Mouse (Mus musculus) limb, embryonic 14.5 days (tissue): ENCODE measurements around the gene Gnaq. TPM values are rescaled to one million over a fixed set of nuclear protein-coding genes. Genes with fewer than 3 reads are reported as not detected.
A peak's percentile ranks its signal among the peaks of the same experiment; 100 is the strongest.

Experiments used
- ATAC-seq: fragments of 200-750 bp; cut with Nextera tagmentation; 2 replicates; pipeline ENCODE4 v1.8.0; 2017; ENCODE audit warnings: low read depth, moderate number of reproducible peaks, moderate TSS enrichment; ENCODE audit not compliant: low FRiP score
- DNase-seq: peaks from one replicate; pipeline ENCODE4 v3.0.0-alpha.2; 2015; ENCODE audit warnings: low spot score
- H3K27ac ChIP-seq: fragments of 300-500 bp; sonication (generic); replicated peaks from 2 replicates; pipeline ENCODE4 v1.5.1; 2014; ENCODE audit warnings: low read depth, mild to moderate bottlenecking, low read length, moderate library complexity, mixed read lengths
- H3K27me3 ChIP-seq: fragments of 300-500 bp; sonication (generic); 2 replicates; pipeline ENCODE4 v1.6.1; 2014; ENCODE audit warnings: low read length, mixed read lengths; ENCODE audit not compliant: control insufficient read depth, insufficient read depth
- H3K36me3 ChIP-seq: fragments of 300-500 bp; sonication (generic); 2 replicates; pipeline ENCODE4 v1.6.1; 2014; ENCODE audit warnings: mild to moderate bottlenecking, low read length, moderate library complexity, mixed read lengths; ENCODE audit not compliant: control insufficient read depth, insufficient read depth
- H3K4me1 ChIP-seq: fragments of 300-500 bp; sonication (generic); 2 replicates; pipeline ENCODE4 v1.6.1; 2014; ENCODE audit warnings: antibody characterized with exemption, low read length, mixed read lengths; ENCODE audit not compliant: control insufficient read depth, insufficient read depth
- H3K4me2 ChIP-seq: fragments of 300-500 bp; sonication (generic); replicated peaks from 2 replicates; pipeline ENCODE4 v1.6.1; 2014; ENCODE audit warnings: low read depth, mild to moderate bottlenecking, low read length, moderate library complexity; ENCODE audit not compliant: severe bottlenecking
- H3K4me3 ChIP-seq: fragments of 300-500 bp; sonication (generic); replicated peaks from 2 replicates; pipeline ENCODE4 v1.5.1; 2014; ENCODE audit warnings: low read length
- H3K9ac ChIP-seq: fragments of 300-500 bp; sonication (generic); 2 replicates; pipeline ENCODE4 v1.6.1; 2014; ENCODE audit warnings: mild to moderate bottlenecking, low read depth, low read length, moderate library complexity; ENCODE audit not compliant: severe bottlenecking
- H3K9me3 ChIP-seq: fragments of 300-500 bp; sonication (generic); 2 replicates; pipeline ENCODE4 v1.6.1; 2016; ENCODE audit warnings: low read length; ENCODE audit not compliant: control insufficient read depth
- POLR2A ChIP-seq: fragments of 200-500 bp; IDR thresholded peaks from 2 replicates; pipeline ENCODE4 v1.8.0; 2012; ENCODE audit warnings: inconsistent platforms, mild to moderate bottlenecking, moderate library complexity, borderline replicate concordance; ENCODE audit not compliant: insufficient read depth, insufficient read length; ENCODE audit errors: extremely low read depth
- WGBS: fragments of 180-500 bp; shearing (Covaris S2); extraction: QIAGEN DNeasy Blood & Tissue Kit; methylation state at CpG from one replicate; pipeline ENCODE4 v1.1.7; 2014; 5-methylcytosine and 5-hydroxymethylcytosine counted together
- polyA plus RNA-seq, 2 experiments: library from polyadenylated mRNA; depleted of rRNA in 1 of 2; stranded (reverse) in 1 of 2; unstranded in 1 of 2; fragments of >200 nt; fragmentation: Nextera tagmentation in 1 of 2; extraction: Ambion mirVana in 1 of 2; gene quantifications; 2 replicates each; pipeline versions ENCODE4 v1.2.1 to v1.2.3; 2012 to 2014

The Gnaq gene
- polyA plus RNA-seq, 2 experiments: 16.6 to 23.4 TPM

GRCm38 (mm10) chr19:16093616-16094015, 39.0 kb upstream of the Gnaq start:
- ATAC-seq (no peak), DNase-seq (no peak)
- Histone ChIP-seq H3K27ac (no peak overlapping the region), H3K4me3 (no peak overlapping the region), H3K9ac (no peak overlapping the region), H3K36me3 (no peaks in the 10 kb centered on the region), H3K4me2 (no peak overlapping the region), H3K9me3 (no peaks in the 10 kb centered on the region), H3K27me3 (no peaks in the 10 kb centered on the region), H3K4me1 (no peaks in the 10 kb centered on the region)
- 71% methylated on average over 4 of the region's 4 CpGs for WGBS
- no peak for TF ChIP-seq POLR2A

- Histone ChIP-seq H3K27ac (no peak overlapping the region), H3K9me3 (no peaks in the 10 kb centered on the region), H3K4me2 (no peak overlapping the region), H3K9ac (no peak overlapping the region), H3K4me1 (no peaks in the 10 kb centered on the region), H3K36me3 (no peaks in the 10 kb centered on the region), H3K27me3 (no peaks in the 10 kb centered on the region), H3K4me3 (no peak overlapping the region)
- no peak for TF ChIP-seq POLR2A
- ATAC-seq (no peak), DNase-seq (no peak)
- WGBS: 81% methylated on average over 3 of the region's 3 CpGs
Measured at GRCm38 (mm10) chr19:16109901-16110300, 22.7 kb upstream of the Gnaq start.

DNA sequence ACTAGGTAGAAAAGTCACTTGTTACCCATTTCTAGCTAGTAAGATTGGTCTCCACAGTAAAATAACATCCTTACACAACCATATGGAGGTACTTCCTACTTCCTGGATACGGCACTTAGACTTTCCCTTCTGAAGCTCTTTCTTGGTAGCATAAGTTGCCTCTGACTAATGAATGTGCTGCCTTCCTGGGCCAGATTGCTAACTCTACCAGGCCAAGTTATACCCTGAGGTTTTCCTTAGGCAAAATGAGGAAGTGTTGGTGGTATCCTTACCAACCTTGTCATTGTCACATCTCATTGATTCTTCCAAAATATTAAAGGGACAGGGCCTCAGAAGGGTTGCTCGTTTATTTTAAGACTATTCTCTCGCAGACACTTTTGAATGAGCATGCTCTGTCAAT, 22.0 kb upstream of the Gnaq start:
- TF ChIP-seq POLR2A: no peak
- DNase-seq: no peak
- no peaks in the 10 kb centered on the region for H3K4me1 ChIP-seq
- H3K4me2 ChIP-seq: no peak overlapping the region
- H3K36me3 ChIP-seq: no peaks in the 10 kb centered on the region
- H3K4me3 ChIP-seq: no peak overlapping the region
- H3K9ac ChIP-seq: no peak overlapping the region
- 80% methylated on average over 3 of the region's 3 CpGs for WGBS
- ATAC-seq: no peak
- H3K27me3 ChIP-seq: no peaks in the 10 kb centered on the region
- no peak overlapping the region for H3K27ac ChIP-seq
- H3K9me3 ChIP-seq: no peaks in the 10 kb centered on the region

GRCm38 (mm10) chr19:16113295-16113694, 19.3 kb upstream of the Gnaq start:
- Histone ChIP-seq H3K4me1 (no peaks in the 10 kb centered on the region), H3K4me2 (no peak overlapping the region), H3K27ac (no peak overlapping the region), H3K4me3 (no peak overlapping the region), H3K36me3 (no peaks in the 10 kb centered on the region), H3K9ac (no peak overlapping the region), H3K27me3 (no peaks in the 10 kb centered on the region), H3K9me3 (no peaks in the 10 kb centered on the region)
- ATAC-seq (no peak), DNase-seq (no peak)
- 55% methylated on average over 1 of the region's 1 CpGs for WGBS
- no peak for TF ChIP-seq POLR2A

DNA sequence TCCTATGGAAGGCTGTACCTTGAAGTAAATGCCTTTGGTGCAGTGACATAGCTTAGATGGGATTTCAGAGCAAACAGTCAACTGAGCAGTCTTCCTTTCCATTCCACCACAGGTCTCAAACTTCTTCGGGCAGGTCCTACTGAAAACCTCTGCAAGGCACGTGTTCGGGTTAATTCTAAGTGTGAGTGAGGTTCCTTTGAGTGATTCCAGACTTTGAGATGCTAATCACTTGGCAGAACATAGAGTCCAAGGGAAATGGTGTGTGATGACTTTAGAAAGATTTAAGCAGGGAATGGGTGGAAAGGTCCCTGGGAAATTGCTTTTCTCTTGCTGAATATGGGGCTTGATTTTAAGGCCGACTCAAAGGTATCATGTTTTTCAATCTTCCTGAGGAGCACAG, 14.2 kb upstream of the Gnaq start:
- Histone ChIP-seq H3K4me2 (no peak overlapping the region), H3K9ac (no peak overlapping the region), H3K4me1 (peaks cover 4% of the 10 kb centered on the region; the same call in 1 of the 2 replicates), H3K36me3 (no peaks in the 10 kb centered on the region), H3K9me3 (no peaks in the 10 kb centered on the region), H3K27me3 (no peaks in the 10 kb centered on the region), H3K27ac (no peak overlapping the region), H3K4me3 (no peak overlapping the region)
- ATAC-seq: no peak
- 72% methylated on average over 4 of the region's 4 CpGs for WGBS
- no peak for DNase-seq
- no peak for TF ChIP-seq POLR2A

- WGBS: 16% methylated on average over 2 of the region's 2 CpGs
- no peak overlapping the region for H3K27ac ChIP-seq
- no peak overlapping the region for H3K9ac ChIP-seq
- ATAC-seq (no peak), DNase-seq (peak; percentile 52)
- H3K4me3 ChIP-seq: no peak overlapping the region
- H3K9me3 ChIP-seq: no peaks in the 10 kb centered on the region
- peaks cover 4% of the 10 kb centered on the region; the same call in 1 of the 2 replicates for H3K4me1 ChIP-seq
- no peak for TF ChIP-seq POLR2A
- H3K27me3 ChIP-seq: no peaks in the 10 kb centered on the region
- no peak overlapping the region for H3K4me2 ChIP-seq
- no peaks in the 10 kb centered on the region for H3K36me3 ChIP-seq
Measured at GRCm38 (mm10) chr19:16121301-16121700, 11.3 kb upstream of the Gnaq start.
